Mouse (Mus musculus) fibroblast of lung, adult 2 months (primary cell): Measurements from ENCODE around the gene Gramd1b.

Source experiments
- DNase-seq: peaks from one replicate; pipeline ENCODE4 v3.0.0-alpha.2; 2011; ENCODE audit warnings: low read depth

Gramd1b gene

DNA sequence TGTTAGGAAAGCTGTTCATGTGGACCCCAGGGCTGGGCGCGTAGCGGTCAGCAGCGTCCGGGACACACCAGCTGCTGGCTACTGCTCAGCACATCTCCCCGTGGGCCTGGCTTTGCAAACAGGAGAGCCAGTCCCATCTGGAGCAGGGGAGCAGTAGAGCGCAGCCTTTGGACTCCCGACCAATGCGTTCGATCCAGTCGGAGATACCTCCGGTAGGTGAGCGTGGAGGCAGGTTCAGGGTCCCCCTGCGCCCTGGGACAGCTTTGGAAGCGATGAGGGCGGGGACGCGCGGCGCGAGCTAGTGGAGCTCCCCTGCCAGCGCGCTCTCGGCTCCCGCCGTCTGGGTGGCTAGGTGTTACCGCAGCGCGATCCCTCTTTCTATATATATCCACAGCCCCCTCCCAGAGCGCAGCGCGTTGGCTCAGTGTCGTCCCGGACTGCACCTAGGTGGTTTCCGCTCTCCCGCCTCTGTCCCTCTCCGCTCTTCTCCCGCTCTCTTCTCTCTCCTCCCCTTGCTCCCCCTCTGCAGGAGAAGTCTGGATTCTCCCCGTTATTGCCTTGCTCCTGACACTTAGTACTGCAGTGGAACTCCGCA, at the start of gene Gramd1b:
Gene Gramd1b (minus strand): TSS at position 357 of the 595 bp plus-strand sequence.
- no peak for DNase-seq

- no peak for DNase-seq
These were observed 47.8 kb upstream of the Gramd1b start for GRCm38 (mm10) chr9:40578726-40579625.

GRCm38 (mm10) chr9:40577132-40577531, 45.9 kb upstream of the Gramd1b start:
- no peak for DNase-seq

DNA sequence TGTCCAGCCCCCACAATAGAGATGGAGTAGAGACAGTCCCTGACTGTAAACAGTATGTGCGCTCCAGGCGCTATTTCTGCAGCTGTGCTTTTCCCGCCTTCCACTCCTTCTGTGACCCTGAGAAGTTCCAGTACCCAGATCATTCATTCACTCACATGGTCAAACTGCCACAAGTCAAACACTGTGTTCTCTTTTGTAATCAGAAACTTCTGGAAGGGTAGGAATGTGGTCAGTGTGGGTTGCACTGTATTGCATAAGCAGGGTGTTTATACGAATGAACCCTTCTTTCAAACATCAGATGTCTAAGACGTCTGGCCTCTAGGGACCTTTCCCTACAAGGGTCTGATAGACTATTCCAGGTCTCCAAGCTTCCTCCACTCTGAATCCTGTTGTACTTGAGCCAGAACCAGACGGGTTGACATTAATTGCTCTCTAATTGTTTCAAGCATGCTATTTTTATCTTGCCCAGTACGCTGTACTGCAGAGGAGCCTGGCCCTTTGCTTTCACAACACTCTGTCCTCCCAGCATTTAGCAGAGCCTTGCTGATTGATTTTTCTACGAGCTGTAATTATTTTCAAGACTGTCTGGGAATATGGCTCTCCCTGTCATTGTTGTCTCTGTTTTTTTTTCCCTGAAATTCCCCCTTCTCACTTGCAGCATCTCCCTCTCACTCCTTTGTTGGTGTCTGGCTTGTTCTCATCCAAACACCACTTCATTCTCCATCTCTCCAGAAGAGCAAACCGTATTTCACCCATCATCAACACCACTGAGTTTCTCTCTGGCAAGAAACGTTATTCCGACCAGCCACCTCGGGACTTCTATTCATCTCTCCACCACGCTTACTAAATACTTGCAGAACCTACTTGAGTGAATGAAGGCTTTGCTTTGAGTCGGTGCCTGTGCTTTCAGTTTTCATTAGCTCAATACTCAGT, 44.1 kb upstream of the Gramd1b start:
- peak; percentile 97 for DNase-seq

- DNase-seq: no peak
These were observed 40.1 kb upstream of the Gramd1b start for GRCm38 (mm10) chr9:40571280-40571679.

- no peak for DNase-seq
These were observed 36.9 kb upstream of the Gramd1b start for GRCm38 (mm10) chr9:40568070-40568469.

- no peak for DNase-seq
These were observed 32.6 kb upstream of the Gramd1b start for GRCm38 (mm10) chr9:40563750-40564149.

GRCm38 (mm10) chr9:40559646-40560045, 28.5 kb upstream of the Gramd1b start:
- no peak for DNase-seq

DNA sequence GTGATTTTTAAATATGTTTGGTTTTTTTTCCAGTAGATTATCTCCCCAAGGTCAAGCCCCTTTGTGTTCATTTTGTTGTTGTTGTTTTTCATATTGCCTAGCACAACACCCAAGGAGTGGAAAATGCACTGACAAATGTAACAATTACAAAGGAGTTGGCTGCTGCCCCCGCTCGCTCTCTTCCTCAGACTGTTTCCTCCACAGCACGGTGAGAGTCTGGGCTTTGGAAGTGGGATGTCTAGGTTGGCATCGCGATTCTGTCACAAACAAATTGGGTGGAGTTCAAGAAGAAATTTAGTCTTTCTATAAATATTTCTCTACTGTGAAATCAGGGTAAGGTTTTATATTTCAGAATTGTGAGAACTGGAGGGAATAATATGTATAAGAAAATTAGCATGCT, 26.6 kb upstream of the Gramd1b start:
- no peak for DNase-seq

DNA sequence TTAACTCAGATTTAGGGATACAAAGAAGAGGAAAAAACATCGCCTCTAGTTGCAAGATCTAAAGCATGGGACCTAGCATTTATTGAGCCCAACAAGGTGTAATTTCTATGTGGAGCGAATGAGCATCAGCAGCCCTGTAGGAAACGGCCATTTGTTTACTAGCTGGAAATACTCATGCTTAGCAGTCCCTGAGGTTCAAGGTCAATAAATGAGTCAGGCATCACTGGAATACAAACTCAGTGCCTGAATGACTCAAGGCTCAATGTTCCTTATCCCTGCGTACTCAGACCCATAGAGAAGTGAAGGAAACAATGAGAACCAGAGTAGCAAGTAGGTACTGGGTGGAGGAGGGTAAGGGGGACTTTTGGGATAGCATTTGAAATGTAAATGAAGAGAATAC, 25.2 kb upstream of the Gramd1b start:
- DNase-seq: no peak

GRCm38 (mm10) chr9:40555243-40555642, 24.1 kb upstream of the Gramd1b start:
- DNase-seq: no peak

- DNase-seq: no peak
These were observed 16.7 kb upstream of the Gramd1b start for GRCm38 (mm10) chr9:40547876-40548275.

GRCm38 (mm10) chr9:40545193-40545592, 14.0 kb upstream of the Gramd1b start:
- DNase-seq: no peak

DNA sequence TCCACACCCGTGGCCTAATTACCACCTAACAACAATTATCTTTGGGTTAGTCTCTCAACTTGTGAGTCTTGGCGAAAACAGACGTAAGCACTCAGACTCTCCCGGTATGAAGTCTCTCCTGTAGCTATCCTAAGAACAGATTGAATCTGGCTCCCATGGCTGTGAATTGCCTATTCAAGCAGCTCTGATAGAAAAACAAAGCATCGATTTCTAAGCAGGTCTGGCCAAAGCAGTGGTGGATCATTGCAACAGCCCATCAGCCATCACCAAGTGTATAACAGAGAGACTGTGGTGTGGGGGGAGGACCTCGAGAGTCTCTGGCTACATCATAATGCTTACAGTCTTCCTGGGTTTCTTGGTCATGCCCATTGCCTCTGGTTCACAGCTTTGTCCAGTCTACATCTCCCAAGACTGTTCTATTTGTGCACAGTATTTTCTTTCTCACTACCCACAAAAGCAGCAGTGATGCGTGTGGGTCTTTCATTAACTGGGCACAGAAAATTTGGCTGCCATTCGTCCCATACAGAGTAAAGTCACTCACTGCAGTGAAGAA, 8.5 kb upstream of the Gramd1b start:
- no peak for DNase-seq

DNA sequence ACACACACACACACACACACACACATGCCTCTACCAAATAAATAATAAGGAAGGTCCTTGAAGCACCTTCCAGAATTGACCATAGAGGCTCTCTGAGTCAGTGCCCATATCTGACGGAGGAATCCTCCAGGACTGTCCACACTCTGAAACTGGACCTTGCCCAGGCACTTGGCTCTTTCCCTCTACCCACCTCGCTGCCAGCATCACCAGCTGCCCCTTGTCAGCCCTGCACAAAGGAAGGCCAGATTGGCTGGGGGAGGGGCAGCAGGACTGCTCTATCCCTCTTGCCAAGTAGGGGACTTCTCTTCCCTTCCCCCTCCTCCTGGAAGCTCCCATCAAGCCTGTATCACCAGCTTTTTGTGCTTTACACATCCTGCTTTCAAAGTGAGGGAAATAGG, 6.5 kb upstream of the Gramd1b start:
- DNase-seq: no peak

DNA sequence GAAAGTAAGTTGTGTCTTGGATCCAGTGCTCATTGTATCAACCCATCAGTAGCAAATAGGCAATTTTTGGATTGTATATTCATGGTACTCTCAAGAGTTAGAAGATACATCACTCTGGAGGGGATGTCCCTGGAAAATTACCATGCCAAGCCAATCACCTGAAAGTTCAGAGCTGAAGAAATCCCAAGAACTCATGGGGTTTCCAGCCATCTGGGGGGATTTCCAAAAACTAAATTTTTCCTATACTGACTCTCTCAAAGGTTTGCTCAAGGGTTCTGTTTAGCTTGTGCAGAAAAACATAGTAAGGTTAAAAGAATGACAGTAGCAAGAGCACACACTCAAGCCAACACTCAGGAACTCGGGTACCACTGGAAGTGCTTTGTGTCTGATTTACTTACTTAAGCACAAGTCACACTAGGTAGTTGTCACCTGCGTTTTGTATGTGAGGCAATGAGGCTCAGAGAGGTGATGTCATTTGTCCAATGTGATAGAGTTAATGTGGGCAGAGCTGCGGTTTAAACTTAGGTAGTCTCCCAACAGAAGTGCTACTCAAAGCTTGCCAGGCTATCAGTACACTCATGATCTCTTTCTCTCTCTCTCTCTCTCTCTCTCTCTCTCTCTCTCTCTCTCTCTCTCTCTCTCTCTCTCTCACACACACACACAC, 6.0 kb upstream of the Gramd1b start:
- no peak for DNase-seq

GRCm38 (mm10) chr9:40530536-40530935, 647 bp downstream of the Gramd1b start:
- DNase-seq: no peak

DNA sequence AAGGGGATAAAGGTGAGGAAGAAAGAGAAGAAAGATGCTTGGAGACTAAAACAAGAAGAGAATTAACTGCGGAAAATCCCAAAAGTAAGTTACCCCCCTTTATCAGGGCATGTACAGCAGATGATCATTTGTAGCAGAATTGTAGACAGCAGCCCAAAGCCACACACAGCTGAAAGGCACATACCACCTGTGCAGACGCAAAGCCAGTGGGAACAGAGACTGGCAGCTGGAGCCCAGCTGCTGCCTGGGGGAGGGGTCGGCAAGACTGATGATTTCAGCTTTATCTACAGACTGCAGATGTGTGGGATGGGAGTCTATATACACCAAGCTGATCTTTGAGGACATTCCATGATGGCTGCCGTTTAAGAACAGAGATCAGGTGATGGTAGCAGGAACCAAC, 2.5 kb downstream of the Gramd1b start:
- DNase-seq: no peak

DNA sequence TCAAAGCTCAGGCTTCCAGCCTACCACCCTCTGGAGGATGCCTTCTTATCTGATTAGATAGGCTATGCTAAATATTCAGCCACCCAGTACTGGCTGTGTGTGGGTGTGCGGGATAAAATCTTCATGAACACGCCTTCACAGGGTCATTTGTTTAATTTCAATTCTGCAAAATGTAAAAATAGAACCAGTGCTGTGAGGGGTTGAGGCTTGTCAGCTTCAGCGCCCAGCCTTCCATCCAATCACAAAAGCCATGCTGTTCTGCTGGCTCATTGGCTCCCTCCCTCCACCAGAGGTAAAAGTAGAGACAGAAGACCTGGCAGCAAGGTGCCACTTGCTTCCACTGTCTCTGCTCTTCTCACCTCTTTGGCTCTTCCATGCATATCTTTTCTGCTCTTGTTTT, 4.3 kb downstream of the Gramd1b start:
- DNase-seq: no peak

GRCm38 (mm10) chr9:40522156-40522555, 9.0 kb downstream of the Gramd1b start:
- DNase-seq: no peak

GRCm38 (mm10) chr9:40521097-40521496, 10.1 kb downstream of the Gramd1b start:
- no peak for DNase-seq

GRCm38 (mm10) chr9:40519294-40519693, 11.9 kb downstream of the Gramd1b start:
- DNase-seq: no peak
